ENCODE assay signal across 23 mouse cellular contexts in genomic region chr3:144592992-144593785, GRCm38 (mm10). TPM values are rescaled to one million over a fixed set of nuclear protein-coding genes. Genes with fewer than 3 reads are reported as not detected.
A peak's percentile ranks its signal among the peaks of the same experiment; 100 is the strongest.
DNase-seq lines count a peak whose midpoint lies in the region; ATAC-seq and TF ChIP-seq lines count a peak whose summit lies in the region.
"Had no signal": no experiment of that assay in that cellular context is flagged by ENCODE, and none has a peak within 500 bp of the region (broad histone marks: within the 10 kb centered on the region; RNA-seq: fewer than 3 reads in every experiment).

No protein-coding gene starts in this region.

- peaks cover 15% of the 10 kb centered on the region for H3K79me2 ChIP-seq in CH12.LX (replicated peaks; ENCODE audit: control insufficient read depth, extremely low read depth, insufficient read depth, poor library complexity, severe bottlenecking)

- in situ Hi-C loops in CH12.LX (cut with MboI; ENCODE audit: low pct_ligation_motif_present, low pct_unique_long_range_greater_than_20kb, low sequenced_read_pairs), result no loop called here

- H3K4me2 ChIP-seq in forebrain, embryonic 12.5 days, result no peak overlapping the region
- H3K4me2 ChIP-seq in forebrain, embryonic 13.5 days, result no peak overlapping the region
- no peak overlapping the region for H3K4me2 ChIP-seq in CH12.LX (ENCODE audit: insufficient read depth, low read depth, poor library complexity, severe bottlenecking)
- H3K4me2 ChIP-seq: lung, embryonic 14.5 days; neural tube, embryonic 15.5 days had no signal

- TF ChIP-seq RAD21 in CH12.LX (IDR thresholded peaks at IDR 0.05; ENCODE audit: low read depth, low read length), result no peak

- no peak for DNase-seq in CH12.LX (ENCODE audit: extremely low read depth)
- no peak for DNase-seq in kidney, postnatal 4 days
- DNase-seq in adrenal gland, postnatal 14 days, result no peak
- no peak for DNase-seq in frontal cortex, postnatal 36 days (ENCODE audit: low spot score in 2 of 2)
- DNase-seq: adrenal gland, postnatal 10 days; cerebellum, adult 9-10 months; gastrocnemius, adult 2 months; kidney, adult 18-20 months; lung, embryonic 14.5 days; lung, postnatal 36 days; right cerebral cortex, postnatal 14 days had no signal

- ATAC-seq in forebrain, embryonic 12.5 days (ENCODE audit: low FRiP score), result no peak
- ATAC-seq in forebrain, embryonic 13.5 days, result no peak
- peak; percentile 64; the same call in 1 of the 2 replicates for ATAC-seq in erythroblast, adult 5-6 weeks (replicated peaks; ENCODE audit: low FRiP score, poor library complexity, severe bottlenecking)
- 0 out of 2 replicates have a peak, but pooled peaks have one; percentile 15 for ATAC-seq in megakaryocyte, adult 5-6 weeks (ENCODE audit: poor library complexity, severe bottlenecking)
- ATAC-seq: activated CD4-positive, CD25-positive, alpha-beta regulatory T cell, adult 4 months; hindbrain, postnatal 0 days had no signal

- no peak for TF ChIP-seq POLR2A in CH12.LX (IDR thresholded peaks at IDR 0.05; ENCODE audit: low read depth, low read length)

- WGBS in forebrain, embryonic 12.5 days, result 62% methylated on average over 9 of the region's 9 CpGs
- WGBS in forebrain, embryonic 13.5 days, result 51% methylated on average over 9 of the region's 9 CpGs

- H3K36me3 ChIP-seq in forebrain, embryonic 12.5 days (replicated peaks), result peaks cover 10% of the 10 kb centered on the region
- H3K36me3 ChIP-seq in forebrain, embryonic 13.5 days (ENCODE audit: poor library complexity, severe bottlenecking), result peaks cover 36% of the 10 kb centered on the region
- peaks cover 59 to 89% of the 10 kb centered on the region in 2 experiments for H3K36me3 ChIP-seq in CH12.LX (replicated peaks in 1 of 2; ENCODE audit: control insufficient read depth in 1 of 2, insufficient read depth in 1 of 2, low read length in 1 of 2)

- no peak for TF ChIP-seq CTCF in CH12.LX (conservative IDR thresholded peaks at IDR 0.05 in 1 of 2, IDR thresholded peaks at IDR 0.05 in 1 of 2; ENCODE audit: low read depth in 2 of 2, low read length in 2 of 2)

- H3K9ac ChIP-seq in forebrain, embryonic 12.5 days, result no peak overlapping the region
- no peak overlapping the region for H3K9ac ChIP-seq in forebrain, embryonic 13.5 days
- no peak overlapping the region for H3K9ac ChIP-seq in CH12.LX (ENCODE audit: insufficient read depth, low read depth)
- H3K9ac ChIP-seq: lung, embryonic 14.5 days; neural tube, embryonic 15.5 days had no signal

- TF ChIP-seq EP300 in CH12.LX (IDR thresholded peaks at IDR 0.05; ENCODE audit: low read length), result no peak

- dilution Hi-C loops in CH12.LX (cut with MboI; ENCODE audit: extremely low pct_ligation_motif_present, extremely low pct_unique_long_range_greater_than_20kb, low sequenced_read_pairs), result no loop called here

- no peaks in the 10 kb centered on the region for H3K27me3 ChIP-seq in forebrain, embryonic 12.5 days
- no peaks in the 10 kb centered on the region for H3K27me3 ChIP-seq in forebrain, embryonic 13.5 days
- H3K27me3 ChIP-seq in CH12.LX (replicated peaks), result no peaks in the 10 kb centered on the region
- H3K27me3 ChIP-seq: neural tube, embryonic 15.5 days had no signal

- H3K4me1 ChIP-seq in forebrain, embryonic 12.5 days, result peaks cover 25% of the 10 kb centered on the region
- H3K4me1 ChIP-seq in forebrain, embryonic 13.5 days, result peaks cover 36% of the 10 kb centered on the region
- H3K4me1 ChIP-seq in CH12.LX (ENCODE audit: control insufficient read depth in 1 of 2, insufficient read depth in 2 of 2), result peaks cover 0 to 5% of the 10 kb centered on the region in 2 experiments; a peak in 1 of 4 replicates
- H3K4me1 ChIP-seq: heart, embryonic 10.5 days had no signal

- H3K4me3 ChIP-seq in forebrain, embryonic 12.5 days (replicated peaks), result no peak overlapping the region
- H3K4me3 ChIP-seq in forebrain, embryonic 13.5 days, result no peak overlapping the region
- no peak overlapping the region for H3K4me3 ChIP-seq in CH12.LX (replicated peaks in 1 of 3; ENCODE audit: low read depth in 2 of 3, low read length in 2 of 3, poor library complexity in 1 of 3)
- H3K4me3 ChIP-seq: erythroblast, embryonic 14.5 days; gastrocnemius, adult 2 months; heart, embryonic 10.5 days; left cerebral cortex, adult 2 months; midbrain, embryonic 10.5 days; neural tube, embryonic 15.5 days had no signal

- no peaks in the 10 kb centered on the region for H3K9me3 ChIP-seq in forebrain, embryonic 12.5 days
- no peaks in the 10 kb centered on the region for H3K9me3 ChIP-seq in forebrain, embryonic 13.5 days (replicated peaks)
- H3K9me3 ChIP-seq in CH12.LX (replicated peaks; ENCODE audit: low read length), result no peaks in the 10 kb centered on the region
- H3K9me3 ChIP-seq: G1E; heart, embryonic 10.5 days; midbrain, embryonic 10.5 days; neural tube, embryonic 15.5 days had no signal

- H3K27ac ChIP-seq in forebrain, embryonic 12.5 days, result peak overlapping the region; percentile 31; the same call in 1 of the 2 replicates
- no peak overlapping the region for H3K27ac ChIP-seq in forebrain, embryonic 13.5 days
- H3K27ac ChIP-seq in CH12.LX (ENCODE audit: insufficient read depth, low read depth), result no peak overlapping the region
- H3K27ac ChIP-seq: gastrocnemius, adult 2 months; heart, embryonic 10.5 days; hindbrain, postnatal 0 days; left cerebral cortex, adult 2 months; midbrain, embryonic 10.5 days; neural tube, embryonic 15.5 days had no signal

TF ChIP-seq in CH12.LX, 34 proteins besides CTCF, POLR2A, EP300 and RAD21:
- TF ChIP-seq ZKSCAN1 (IDR thresholded peaks at IDR 0.05; ENCODE audit: borderline replicate concordance, low read depth, low read length), result no peak
- 0 out of 2 replicates have a peak, but pooled peaks have one; percentile 38 for TF ChIP-seq CHD1 (IDR thresholded peaks at IDR 0.05; ENCODE audit: low read depth, low read length)
- TF ChIP-seq POLR2AphosphoS2 (IDR thresholded peaks at IDR 0.05; ENCODE audit: low read depth, low read length), result no peak

RNA-seq across cellular contexts. Expression of gene Selenof, which starts 23.1 kb away (rescaled TPM):
- 467 and 480 TPM in 2 replicates for polyA plus RNA-seq in forebrain, embryonic 12.5 days (2016; fragmentation: Nextera tagmentation; extraction: Ambion mirVana)
- 560 and 579 TPM in 2 replicates for polyA plus RNA-seq in forebrain, embryonic 13.5 days (2015; fragmentation: Nextera tagmentation; extraction: Ambion mirVana)
- total RNA-seq in CH12.LX (2012; rRNA removed) (528 and 548 TPM in 2 replicates), CH12.LX (2014; rRNA removed) (1,358 and 1,567 TPM in 2 replicates)
- polyA plus RNA-seq in CH12.LX (2012; ENCODE audit: insufficient read length, low read depth), result 671 and 678 TPM in 2 replicates
- 150 and 206 TPM in 2 replicates for total RNA-seq in erythroblast, adult 5-6 weeks (2015; ENCODE audit: low replicate concordance)
- total RNA-seq in erythroblast, adult 5-6 weeks (2017; ENCODE audit: low replicate concordance), result 217 and 219 TPM in 2 replicates
- 348 and 402 TPM in 2 replicates for total RNA-seq in megakaryocyte, adult 5-6 weeks (2015)
- total RNA-seq in megakaryocyte, adult 5-6 weeks (2017), result 537 and 557 TPM in 2 replicates
- 256 and 261 TPM in 2 replicates for total RNA-seq in adrenal gland, postnatal 14 days (2021)

RNA-seq across cellular contexts. Expression of gene Hs2st1, which starts 23.2 kb away (rescaled TPM):
- polyA plus RNA-seq in forebrain, embryonic 12.5 days (2016; fragmentation: Nextera tagmentation; extraction: Ambion mirVana), result 35.7 and 39.1 TPM in 2 replicates
- 23.3 and 26.2 TPM in 2 replicates for polyA plus RNA-seq in forebrain, embryonic 13.5 days (2015; fragmentation: Nextera tagmentation; extraction: Ambion mirVana)
- 17.6 and 20.4 TPM in 2 replicates for total RNA-seq in CH12.LX (2012; rRNA removed)
- 29.7 and 30.9 TPM in 2 replicates for total RNA-seq in CH12.LX (2014; rRNA removed)
- 36.4 and 38.5 TPM in 2 replicates for polyA plus RNA-seq in CH12.LX (2012; ENCODE audit: insufficient read length, low read depth)
- total RNA-seq in erythroblast, adult 5-6 weeks (2015; ENCODE audit: low replicate concordance), result 2.9 and 3.5 TPM in 2 replicates
- 0.85 and 4.9 TPM in 2 replicates for total RNA-seq in erythroblast, adult 5-6 weeks (2017; ENCODE audit: low replicate concordance)
- total RNA-seq in megakaryocyte, adult 5-6 weeks (2015), result 9.0 and 10.5 TPM in 2 replicates
- total RNA-seq in megakaryocyte, adult 5-6 weeks (2017), result 9.8 and 10.9 TPM in 2 replicates
- 16.1 and 18.3 TPM in 2 replicates for total RNA-seq in adrenal gland, postnatal 14 days (2021)

Comparison
In these comparisons a context has a peak if more than half of its experiments do, and no peak if none do; other contexts are left out.
1. ATAC-seq: peak in erythroblast, adult 5-6 weeks (single experiment) and megakaryocyte, adult 5-6 weeks (single experiment); none in forebrain, embryonic 12.5 days (single experiment) and forebrain, embryonic 13.5 days (single experiment).